In the genomic region with DNA sequence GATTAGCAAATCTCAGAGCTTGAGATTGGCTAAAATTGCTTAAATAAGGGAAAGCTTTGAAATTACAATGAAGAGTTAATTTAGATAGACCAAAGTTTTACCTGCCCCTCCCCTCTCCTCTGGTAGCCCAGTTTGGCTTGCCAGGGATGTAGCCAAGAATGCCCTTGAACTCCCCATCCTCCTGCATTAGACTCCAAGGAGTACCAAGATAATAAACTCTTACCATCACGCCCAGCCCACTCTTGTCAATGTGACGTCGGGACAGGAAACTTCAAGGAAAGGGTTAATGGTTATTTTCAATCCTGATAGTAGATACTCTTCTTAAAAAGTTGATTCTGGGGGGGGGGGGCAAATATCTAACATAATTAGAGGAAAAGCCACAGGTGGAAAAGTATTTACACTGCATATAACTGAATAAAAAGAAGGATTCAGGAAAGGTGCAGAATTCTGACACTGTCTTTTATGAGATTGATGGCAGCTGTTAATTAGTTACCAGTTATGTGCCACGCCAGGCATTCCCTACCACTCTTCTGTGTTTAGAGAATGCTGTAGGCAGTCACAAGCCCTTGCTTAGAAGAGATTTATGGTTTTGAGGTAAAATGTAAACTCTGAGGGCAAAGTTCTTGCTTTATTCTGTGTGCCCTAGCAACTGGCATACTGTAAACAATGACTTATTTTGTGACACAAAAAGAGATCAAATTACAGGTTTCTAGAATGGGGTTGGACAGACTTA, we compare ENCODE assay signal across 32 mouse cellular contexts. TPM values are rescaled to one million over a fixed set of nuclear protein-coding genes. Genes with fewer than 3 reads are reported as not detected.
A peak's percentile ranks its signal among the peaks of the same experiment; 100 is the strongest.
DNase-seq lines count a peak whose midpoint lies in the region; ATAC-seq and TF ChIP-seq lines count a peak whose summit lies in the region.
"Had no signal": no experiment of that assay in that cellular context is flagged by ENCODE, and none has a peak within 500 bp of the region (broad histone marks: within the 10 kb centered on the region; RNA-seq: fewer than 3 reads in every experiment).

No protein-coding gene starts in this region.

- no peak for TF ChIP-seq CTCF in Patski (IDR thresholded peaks at IDR 0.05)
- no peak for TF ChIP-seq CTCF in intestine, postnatal 0 days (IDR thresholded peaks at IDR 0.05; ENCODE audit: low read depth)
- no peak for TF ChIP-seq CTCF in kidney, postnatal 0 days (IDR thresholded peaks at IDR 0.05; ENCODE audit: low read depth)

- H3K9me3 ChIP-seq in intestine, postnatal 0 days (ENCODE audit: control insufficient read depth): no peaks in the 10 kb centered on the region
- no peaks in the 10 kb centered on the region for H3K9me3 ChIP-seq in kidney, postnatal 0 days (replicated peaks; ENCODE audit: low read length)
- H3K9me3 ChIP-seq in stomach, embryonic 14.5 days (ENCODE audit: control insufficient read depth, low read depth, low read length): no peaks in the 10 kb centered on the region
- H3K9me3 ChIP-seq: embryonic facial prominence, embryonic 10.5 days; forebrain, embryonic 10.5 days; heart, embryonic 10.5 days; hindbrain, embryonic 15.5 days; limb, embryonic 15.5 days; midbrain, embryonic 10.5 days; neural tube, embryonic 13.5 days had no signal

- POLR2A ChIA-PET in Patski (lab: Charles Lee): no interaction called here

- in situ Hi-C loops in Patski (cut with MboI; ENCODE audit: low pct_unique_long_range_greater_than_20kb): no loop called here

- peak overlapping the region; percentile 70 for H3K27ac ChIP-seq in intestine, postnatal 0 days (ENCODE audit: low read depth, low read length)
- H3K27ac ChIP-seq in kidney, postnatal 0 days: no peak overlapping the region; the same call in 1 of the 2 replicates
- H3K27ac ChIP-seq in stomach, embryonic 14.5 days (ENCODE audit: low read length): 0 out of 2 replicates have a peak overlapping the region, but pooled peaks have one; percentile 11
- H3K27ac ChIP-seq: embryonic facial prominence, embryonic 10.5 days; forebrain, embryonic 10.5 days; heart, embryonic 10.5 days; hindbrain, embryonic 15.5 days; left cerebral cortex, adult 2 months; limb, embryonic 15.5 days; liver, embryonic 14.5 days; midbrain, embryonic 10.5 days; neural tube, embryonic 13.5 days had no signal

- no peaks in the 10 kb centered on the region for H3K36me3 ChIP-seq in intestine, postnatal 0 days (ENCODE audit: control insufficient read depth, insufficient read depth)
- no peaks in the 10 kb centered on the region for H3K36me3 ChIP-seq in kidney, postnatal 0 days (ENCODE audit: insufficient read depth, low read length)
- H3K36me3 ChIP-seq in stomach, embryonic 14.5 days (ENCODE audit: control insufficient read depth, insufficient read depth, low read length): no peaks in the 10 kb centered on the region
- H3K36me3 ChIP-seq: embryonic facial prominence, embryonic 10.5 days; forebrain, embryonic 10.5 days; heart, embryonic 10.5 days; hindbrain, embryonic 15.5 days; limb, embryonic 15.5 days; midbrain, embryonic 10.5 days; neural tube, embryonic 13.5 days had no signal

- ATAC-seq in Patski: peak; percentile 73
- ATAC-seq in intestine, postnatal 0 days: peak; percentile 93
- ATAC-seq in kidney, postnatal 0 days (replicated peaks; ENCODE audit: low FRiP score, low read depth): peak; percentile 89
- peak; percentile 83 for ATAC-seq in stomach, embryonic 14.5 days (ENCODE audit: insufficient number of reproducible peaks, insufficient read depth, low FRiP score, low read depth)
- no peak for ATAC-seq in megakaryocyte progenitor cell, adult 5-6 weeks (replicated peaks; ENCODE audit: poor library complexity)
- ATAC-seq: CD4-positive, CD25-positive, alpha-beta regulatory T cell, adult 4 months; midbrain, embryonic 16.5 days had no signal

- 18% methylated on average over 4 of the region's 4 CpGs for WGBS in intestine, postnatal 0 days
- 31% methylated on average over 4 of the region's 4 CpGs for WGBS in kidney, postnatal 0 days
- 21% methylated on average over 4 of the region's 4 CpGs for WGBS in stomach, embryonic 14.5 days

- H3K27me3 ChIP-seq in Patski: no peaks in the 10 kb centered on the region
- no peaks in the 10 kb centered on the region for H3K27me3 ChIP-seq in intestine, postnatal 0 days (replicated peaks; ENCODE audit: control insufficient read depth, insufficient read depth, low read length)
- H3K27me3 ChIP-seq in kidney, postnatal 0 days (ENCODE audit: insufficient read depth, low read length): no peaks in the 10 kb centered on the region
- no peaks in the 10 kb centered on the region for H3K27me3 ChIP-seq in stomach, embryonic 14.5 days (ENCODE audit: control insufficient read depth, insufficient read depth, low read length)
- H3K27me3 ChIP-seq: hindbrain, embryonic 15.5 days; limb, embryonic 15.5 days; neural tube, embryonic 13.5 days had no signal

- peak; percentile 67 for DNase-seq in Patski (ENCODE audit: low read depth, low spot score)
- peak; percentile 78 for DNase-seq in kidney, postnatal 0 days (ENCODE audit: low spot score)
- no peak for DNase-seq in spleen, adult 12 weeks (ENCODE audit: low spot score)
- DNase-seq in gastrocnemius, postnatal 10 days: no peak
- DNase-seq: adrenal gland, postnatal 36 days; cerebellum, adult 9-11 months; layer of hippocampus, adult 9-11 months; left cerebral cortex, postnatal 4 days; lung, embryonic 14.5 days; lung, postnatal 4 days; retina, postnatal 1 day; right cerebral cortex, postnatal 25 days had no signal

- peak overlapping the region; percentile 55 for H3K4me2 ChIP-seq in intestine, postnatal 0 days (replicated peaks; ENCODE audit: low read depth)
- no peak overlapping the region; the same call in 1 of the 2 replicates for H3K4me2 ChIP-seq in kidney, postnatal 0 days (ENCODE audit: low read length)
- H3K4me2 ChIP-seq in stomach, embryonic 14.5 days (replicated peaks; ENCODE audit: low read depth, low read length): no peak overlapping the region
- H3K4me2 ChIP-seq: hindbrain, embryonic 15.5 days; limb, embryonic 15.5 days; lung, embryonic 14.5 days; neural tube, embryonic 13.5 days had no signal

- no peak overlapping the region for H3K9ac ChIP-seq in intestine, postnatal 0 days (ENCODE audit: low read depth, low read length)
- no peak overlapping the region for H3K9ac ChIP-seq in kidney, postnatal 0 days (ENCODE audit: low read depth, low read length)
- H3K9ac ChIP-seq in stomach, embryonic 14.5 days (replicated peaks; ENCODE audit: low read depth, low read length): no peak overlapping the region
- H3K9ac ChIP-seq: hindbrain, embryonic 15.5 days; limb, embryonic 15.5 days; liver, embryonic 14.5 days; lung, embryonic 14.5 days; neural tube, embryonic 13.5 days had no signal

- H3K4me1 ChIP-seq in intestine, postnatal 0 days (replicated peaks; ENCODE audit: control insufficient read depth, insufficient read depth, low read length): no peaks in the 10 kb centered on the region
- H3K4me1 ChIP-seq in kidney, postnatal 0 days (replicated peaks; ENCODE audit: insufficient read depth, low read length): no peaks in the 10 kb centered on the region
- no peaks in the 10 kb centered on the region for H3K4me1 ChIP-seq in stomach, embryonic 14.5 days (ENCODE audit: control insufficient read depth, insufficient read depth, low read length)
- H3K4me1 ChIP-seq: embryonic facial prominence, embryonic 10.5 days; forebrain, embryonic 10.5 days; hindbrain, embryonic 15.5 days; limb, embryonic 15.5 days; midbrain, embryonic 10.5 days; neural tube, embryonic 13.5 days had no signal

- H3K4me3 ChIP-seq in intestine, postnatal 0 days (ENCODE audit: low read depth, low read length): no peak overlapping the region
- H3K4me3 ChIP-seq in kidney, postnatal 0 days (replicated peaks; ENCODE audit: low read depth, low read length): no peak overlapping the region
- H3K4me3 ChIP-seq in stomach, embryonic 14.5 days (ENCODE audit: low read depth, low read length): no peak overlapping the region
- H3K4me3 ChIP-seq: embryonic facial prominence, embryonic 10.5 days; forebrain, embryonic 10.5 days; heart, embryonic 10.5 days; hindbrain, embryonic 15.5 days; left cerebral cortex, adult 2 months; limb, embryonic 15.5 days; midbrain, embryonic 10.5 days; myocyte; neural tube, embryonic 13.5 days had no signal

- CTCF ChIA-PET in Patski (lab: Charles Lee): no interaction called here

RNA-seq across cellular contexts. Expression of a gene that starts 1.4 kb away (rescaled TPM):
- polyA plus RNA-seq in Patski (2021): 0.03 TPM
- polyA plus RNA-seq in intestine, postnatal 0 days (2015; fragmentation: Nextera tagmentation; extraction: Ambion mirVana): 147 and 153 TPM in 2 replicates
- polyA plus RNA-seq in kidney, postnatal 0 days (2015; fragmentation: Nextera tagmentation; extraction: Ambion mirVana): 126 and 133 TPM in 2 replicates
- polyA plus RNA-seq in stomach, embryonic 14.5 days (2014; fragmentation: Nextera tagmentation; extraction: Ambion mirVana): 0.20 TPM in 1 of 2 replicates, not detected in the other
- total RNA-seq in gastrocnemius, postnatal 10 days (2021): not detected
- total RNA-seq in megakaryocyte progenitor cell, adult 5-6 weeks (2015): not detected in 2 replicates
- not detected in 2 replicates for total RNA-seq in megakaryocyte progenitor cell, adult 5-6 weeks (2017)
- total RNA-seq: adrenal gland, postnatal 36 days; common myeloid progenitor, adult 5-6 weeks; hematopoietic stem cell, adult 5-6 weeks; left cerebral cortex, adult 2 months; left cerebral cortex, postnatal 4 days had no signal
- polyA plus RNA-seq: CD4-positive, CD25-positive, alpha-beta regulatory T cell, adult 4 months; embryonic facial prominence, embryonic 10.5 days; forebrain, embryonic 10.5 days; heart, embryonic 10.5 days; lung, embryonic 14.5 days; midbrain, embryonic 10.5 days; midbrain, embryonic 16.5 days; myocyte; neural tube, embryonic 13.5 days had no signal

RNA-seq across cellular contexts. Expression of a gene that starts 39.4 kb away (rescaled TPM):
- not detected for polyA plus RNA-seq in Patski (2021)
- polyA plus RNA-seq in intestine, postnatal 0 days (2015; fragmentation: Nextera tagmentation; extraction: Ambion mirVana): 0.83 and 0.94 TPM in 2 replicates
- 0.46 and 0.54 TPM in 2 replicates for polyA plus RNA-seq in kidney, postnatal 0 days (2015; fragmentation: Nextera tagmentation; extraction: Ambion mirVana)
- 0.19 TPM in 1 of 2 replicates, not detected in the other for polyA plus RNA-seq in stomach, embryonic 14.5 days (2014; fragmentation: Nextera tagmentation; extraction: Ambion mirVana)
- total RNA-seq in gastrocnemius, postnatal 10 days (2021): not detected
- total RNA-seq in megakaryocyte progenitor cell, adult 5-6 weeks (2015): not detected in 2 replicates
- not detected in 2 replicates for total RNA-seq in megakaryocyte progenitor cell, adult 5-6 weeks (2017)
- total RNA-seq: adrenal gland, adult 18-20 months; adrenal gland, postnatal 36 days; common myeloid progenitor, adult 5-6 weeks; gastrocnemius, adult 18-20 months; hematopoietic stem cell, adult 5-6 weeks had no signal
- polyA plus RNA-seq: CD4-positive, CD25-positive, alpha-beta regulatory T cell, adult 4 months; heart, embryonic 16.5 days had no signal

Comparison
In these comparisons a context has a peak if more than half of its experiments do, and no peak if none do; other contexts are left out.
1. DNase-seq: peak in Patski (single experiment) and kidney, postnatal 0 days (single experiment); none in spleen, adult 12 weeks (single experiment) and gastrocnemius, postnatal 10 days (single experiment).
2. RNA of a gene that starts 1.4 kb away (polyA plus RNA-seq): 147 to 153 TPM in intestine, postnatal 0 days and 126 to 133 TPM in kidney, postnatal 0 days; 0.03 TPM in Patski (single experiment) and 0.20 TPM in stomach, embryonic 14.5 days; every median in the first group is over 100 times any median in the second.